Mouse (Mus musculus) right cerebral cortex, adult 18-20 months (tissue): ENCODE results near the gene Ppfia3.
A peak's percentile ranks its signal among the peaks of the same experiment; 100 is the strongest.
"Not testable (repeated sequence)": the region's sequence is repeated elsewhere in the genome, so short reads cannot be mapped to it uniquely, and the experiment has no call there.

Experiments
- DNase-seq: peaks from one replicate; pipeline ENCODE4 v3.0.0; 2022; ENCODE audit warnings: mixed read lengths

The Ppfia3 gene

GRCm38 (mm10) chr7:45376057-45376456, 9.2 kb upstream of the Ppfia3 start:
- DNase-seq: no peak

- no peak for DNase-seq
Measured at GRCm38 (mm10) chr7:45374620-45375019, 7.8 kb upstream of the Ppfia3 start.

DNA sequence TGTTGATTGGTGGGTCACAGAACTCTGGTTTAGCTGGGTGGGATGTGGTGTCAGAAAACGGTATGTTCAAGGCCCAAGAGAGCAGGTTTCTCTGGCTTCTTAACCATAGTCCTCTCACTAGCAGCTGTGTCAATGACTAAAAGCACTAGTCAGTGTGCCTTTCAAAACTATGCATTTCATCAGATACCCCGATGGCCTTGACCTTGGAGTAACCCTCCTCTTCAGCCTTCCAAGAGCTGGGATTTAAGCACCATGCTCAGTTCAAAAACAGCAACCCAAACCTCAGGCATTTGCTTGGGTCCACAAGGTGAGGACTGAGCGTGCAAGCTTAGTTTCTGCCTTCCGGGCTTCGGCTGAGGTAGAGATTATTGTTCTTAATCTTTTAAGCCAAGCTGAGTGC, 5.6 kb upstream of the Ppfia3 start:
- no peak for DNase-seq

- peak; percentile 95 for DNase-seq
Measured at GRCm38 (mm10) chr7:45370475-45371311, 3.9 kb upstream of the Ppfia3 start, which contains the start of gene Lin7b. Lin7b (minus strand) TSS chr7:45370583.

DNA sequence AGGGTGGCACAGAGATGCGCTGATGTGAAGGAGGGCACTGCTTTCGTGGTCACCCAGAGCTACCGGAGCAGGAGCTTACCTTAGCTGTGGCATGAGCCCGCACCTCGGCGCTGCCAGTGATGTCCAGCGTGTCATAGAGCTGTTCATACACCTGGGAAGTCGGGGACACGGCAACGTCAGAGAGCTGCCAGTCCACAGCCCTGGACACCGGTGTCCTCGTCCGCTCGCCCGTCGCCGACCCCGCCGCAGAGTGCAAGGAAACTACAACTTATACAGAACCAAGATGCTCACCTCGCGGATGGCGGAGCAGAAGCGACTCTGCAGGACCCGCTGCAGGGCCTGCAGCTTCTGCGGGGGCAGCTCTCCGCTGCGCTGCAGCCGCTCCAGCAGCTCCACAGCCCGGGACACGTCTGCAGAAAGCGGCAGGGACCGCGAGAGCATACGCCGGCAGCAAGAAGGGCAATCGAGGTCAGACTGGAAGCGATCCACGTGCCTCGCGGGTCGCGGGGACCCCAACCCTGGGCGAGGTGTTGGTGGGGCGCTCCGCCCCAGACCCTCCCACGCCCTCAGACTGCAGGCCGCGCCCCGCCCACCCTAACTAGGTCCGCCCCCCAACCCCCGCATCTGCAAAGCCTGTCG, 3.1 kb upstream of the Ppfia3 start:
- no peak for DNase-seq

- DNase-seq: no peak
Measured at GRCm38 (mm10) chr7:45369022-45369745, 2.4 kb upstream of the Ppfia3 start.

DNA sequence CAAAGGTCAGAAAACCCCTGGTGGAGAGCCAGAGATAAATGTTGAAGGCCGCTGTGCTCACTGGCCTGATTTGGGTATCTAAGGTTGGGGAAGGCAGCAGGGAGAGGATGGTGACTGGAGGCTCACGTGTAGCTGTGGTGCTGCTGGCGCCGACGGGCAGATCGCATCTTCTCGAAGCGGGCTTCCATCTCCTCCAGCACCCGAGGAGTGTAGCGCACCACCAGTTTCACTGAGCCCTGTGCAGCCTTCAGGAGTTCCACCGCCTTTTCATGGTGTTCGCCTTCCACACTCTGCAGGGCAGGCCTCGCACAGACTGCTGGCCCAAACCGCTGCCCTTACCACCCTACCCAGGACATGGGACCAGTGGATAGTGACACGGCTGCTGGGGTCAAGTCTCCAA, 1.4 kb upstream of the Ppfia3 start:
- peak; percentile 38 for DNase-seq

- DNase-seq: peak; percentile 98
Measured at GRCm38 (mm10) chr7:45367020-45367880, 431 bp upstream of the Ppfia3 start.

GRCm38 (mm10) chr7:45365742-45366651, 822 bp downstream of the Ppfia3 start:
- DNase-seq: no peak

- DNase-seq: no peak
Measured at GRCm38 (mm10) chr7:45363983-45364382, 2.8 kb downstream of the Ppfia3 start.

GRCm38 (mm10) chr7:45362801-45363200, 4.0 kb downstream of the Ppfia3 start:
- DNase-seq: no peak

GRCm38 (mm10) chr7:45361243-45361804, 5.5 kb downstream of the Ppfia3 start:
- peak; percentile 89 for DNase-seq

DNA sequence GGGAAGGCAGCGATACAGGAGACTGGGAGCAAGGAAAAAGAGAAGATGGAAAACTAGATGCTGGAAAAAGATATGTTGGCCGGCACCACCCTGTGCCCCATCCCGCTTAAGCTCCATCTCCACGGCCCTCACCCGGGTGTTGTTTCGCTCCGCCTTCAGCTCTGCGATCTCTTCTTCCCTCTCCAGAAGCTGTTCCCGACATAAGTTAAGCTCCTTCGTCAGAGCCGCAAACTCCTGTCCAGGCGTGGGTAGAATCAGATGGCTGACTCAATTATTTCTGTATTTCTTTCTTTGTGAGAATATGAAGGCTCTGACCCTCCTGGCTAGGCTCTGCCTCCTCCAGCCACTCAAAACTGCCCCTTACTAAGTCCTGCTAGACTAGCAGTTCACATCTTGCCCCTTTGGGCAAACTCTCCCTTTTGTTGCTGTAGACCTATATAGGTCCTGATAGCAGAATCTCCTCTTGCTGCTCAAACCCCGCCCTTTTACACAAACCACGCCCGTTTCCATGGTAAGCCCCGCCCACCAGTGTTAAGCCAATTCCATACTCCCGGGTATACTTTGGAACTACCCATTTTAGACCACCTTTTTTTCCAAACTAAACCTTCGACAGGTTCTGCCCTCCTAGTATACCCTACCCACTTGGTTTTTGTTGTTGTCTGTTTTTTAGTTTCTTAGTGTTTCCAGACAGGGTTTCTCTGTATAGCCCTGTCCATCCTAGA, 6.3 kb downstream of the Ppfia3 start:
- no peak for DNase-seq

DNA sequence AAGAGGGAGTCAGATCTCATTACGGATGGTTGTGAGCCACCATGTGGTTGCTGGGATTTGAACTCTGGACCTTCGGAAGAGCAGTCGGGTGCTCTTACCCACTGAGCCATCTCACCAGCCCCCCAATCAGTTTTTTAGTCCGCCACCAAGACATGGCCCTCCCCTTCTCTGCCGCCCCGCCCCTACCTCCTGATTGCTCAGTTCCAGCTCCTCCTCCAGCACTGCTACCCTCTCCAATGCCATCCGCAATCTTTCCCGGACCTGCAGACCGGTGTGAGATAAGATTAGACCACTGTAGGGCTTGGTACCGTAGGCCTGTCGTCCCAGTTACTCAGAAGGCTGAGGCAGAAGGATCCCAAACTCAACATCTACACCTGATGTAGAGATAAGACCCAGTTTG, 7.7 kb downstream of the Ppfia3 start:
- not testable (repeated sequence) for DNase-seq

GRCm38 (mm10) chr7:45356087-45356486, 10.7 kb downstream of the Ppfia3 start:
- no peak for DNase-seq

DNA sequence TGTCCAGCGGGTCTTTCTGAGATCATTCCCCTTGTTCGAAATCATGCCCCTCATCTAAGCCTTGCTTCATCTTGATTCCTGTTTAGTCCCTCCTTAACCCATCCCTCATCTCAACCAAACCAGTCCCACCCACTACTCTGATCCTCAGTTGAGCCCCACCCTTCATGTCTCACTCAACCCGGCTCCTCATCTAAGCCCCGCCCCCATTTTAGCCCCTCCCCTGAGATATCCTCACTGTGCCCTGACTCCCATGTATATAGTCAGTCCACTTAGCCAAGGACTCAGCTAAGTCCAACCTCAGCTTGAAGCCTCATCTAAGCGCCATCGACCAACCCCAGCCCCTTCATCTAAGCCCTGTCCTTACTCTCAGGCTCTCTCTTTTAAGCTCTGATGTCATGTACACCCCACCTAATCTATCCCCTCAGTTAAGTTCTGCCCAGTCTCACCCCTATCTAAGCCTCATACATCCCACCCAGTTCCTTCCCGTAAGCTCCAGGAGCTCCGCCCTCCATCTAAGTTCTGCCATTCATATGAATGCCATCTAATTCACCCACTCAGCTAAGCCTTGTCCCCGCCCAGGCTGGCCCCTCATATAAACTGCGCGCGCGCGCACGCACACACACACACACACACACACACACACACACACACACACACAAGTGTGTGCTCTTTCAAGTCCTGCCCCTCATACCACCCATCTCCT, 11.3 kb downstream of the Ppfia3 start:
- no peak for DNase-seq

- no peak for DNase-seq
Measured at GRCm38 (mm10) chr7:45353041-45353440, 13.8 kb downstream of the Ppfia3 start.

- no peak for DNase-seq
Measured at GRCm38 (mm10) chr7:45346905-45347304, 19.9 kb downstream of the Ppfia3 start.

GRCm38 (mm10) chr7:45343543-45343942, 23.3 kb downstream of the Ppfia3 start:
- DNase-seq: no peak

DNA sequence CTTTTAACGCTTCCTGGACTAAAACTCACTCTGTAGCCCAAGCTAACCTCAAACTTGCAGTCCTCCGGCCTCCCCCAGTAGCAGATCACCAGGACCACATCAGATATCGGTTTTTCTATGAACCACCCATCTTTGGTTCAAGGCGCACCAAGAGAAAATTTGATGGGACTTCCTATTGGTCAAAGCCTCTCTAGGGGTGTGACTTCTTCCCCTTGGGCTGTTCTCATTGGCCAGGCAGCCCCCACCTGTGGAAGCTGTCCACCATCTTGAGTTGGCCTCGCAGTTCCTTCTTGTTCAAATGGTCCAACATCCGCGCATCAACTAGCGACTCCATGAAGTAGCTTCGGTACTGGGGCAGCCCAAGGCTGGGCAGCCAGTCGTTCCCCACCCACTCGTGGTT, 24.7 kb downstream of the Ppfia3 start:
- DNase-seq: no peak
